Mouse (Mus musculus) hindbrain, embryonic 14.5 days (tissue): Measurements from ENCODE around the gene Arfrp1. TPM values are rescaled to one million over a fixed set of nuclear protein-coding genes. Genes with fewer than 3 reads are reported as not detected.
A peak's percentile ranks its signal among the peaks of the same experiment; 100 is the strongest.

Experiments used
- ATAC-seq: fragments of 200-750 bp; cut with Nextera tagmentation; 2 replicates; pipeline ENCODE4 v1.8.0; 2017; ENCODE audit warnings: moderate number of reproducible peaks, mild to moderate bottlenecking, moderate TSS enrichment, moderate library complexity; ENCODE audit not compliant: low FRiP score
- DNase-seq: peaks from one replicate; pipeline ENCODE4 v3.0.0-alpha.2; 2015; ENCODE audit warnings: low spot score
- H3K27ac ChIP-seq: fragments of 300-500 bp; sonication (generic); 2 replicates; pipeline ENCODE4 v1.5.1; 2014; ENCODE audit warnings: mild to moderate bottlenecking, moderate library complexity
- H3K27me3 ChIP-seq: fragments of 300-500 bp; sonication (generic); 2 replicates; pipeline ENCODE4 v1.6.1; 2014; ENCODE audit warnings: mild to moderate bottlenecking, low read length, mixed read lengths; ENCODE audit not compliant: control insufficient read depth, insufficient read depth
- H3K36me3 ChIP-seq: fragments of 300-500 bp; sonication (generic); replicated peaks from 2 replicates; pipeline ENCODE4 v1.6.1; 2014; ENCODE audit not compliant: control insufficient read depth, insufficient read depth
- H3K4me1 ChIP-seq: fragments of 300-500 bp; sonication (generic); replicated peaks from 2 replicates; pipeline ENCODE4 v1.6.1; 2014; ENCODE audit warnings: antibody characterized with exemption, low read length, mixed read lengths; ENCODE audit not compliant: control insufficient read depth, insufficient read depth
- H3K4me2 ChIP-seq: fragments of 300-500 bp; sonication (generic); replicated peaks from 2 replicates; pipeline ENCODE4 v1.6.1; 2014; ENCODE audit warnings: mild to moderate bottlenecking, moderate library complexity
- H3K4me3 ChIP-seq: fragments of 300-500 bp; sonication (generic); replicated peaks from 2 replicates; pipeline ENCODE4 v1.5.1; 2014; ENCODE audit warnings: mild to moderate bottlenecking, low read length
- H3K9ac ChIP-seq: fragments of 300-500 bp; sonication (generic); 2 replicates; pipeline ENCODE4 v1.6.1; 2014
- H3K9me3 ChIP-seq: fragments of 300-500 bp; sonication (generic); 2 replicates; pipeline ENCODE4 v1.6.1; 2016; ENCODE audit warnings: low read length; ENCODE audit not compliant: control insufficient read depth
- WGBS: fragments of 180-500 bp; shearing (Covaris S2); extraction: QIAGEN DNeasy Blood & Tissue Kit; methylation state at CpG from one replicate; pipeline ENCODE4 v1.1.7; 2014; 5-methylcytosine and 5-hydroxymethylcytosine counted together
- polyA plus RNA-seq: library from polyadenylated mRNA; unstranded; fragments of >200 nt; fragmentation: Nextera tagmentation; extraction: Ambion mirVana; gene quantifications from 2 replicates; pipeline ENCODE4 v1.2.1, GENCODE M21; 2014

Arfrp1 gene
- polyA plus RNA-seq, 1 experiment from 2014 or later, result 63.3 TPM

DNA sequence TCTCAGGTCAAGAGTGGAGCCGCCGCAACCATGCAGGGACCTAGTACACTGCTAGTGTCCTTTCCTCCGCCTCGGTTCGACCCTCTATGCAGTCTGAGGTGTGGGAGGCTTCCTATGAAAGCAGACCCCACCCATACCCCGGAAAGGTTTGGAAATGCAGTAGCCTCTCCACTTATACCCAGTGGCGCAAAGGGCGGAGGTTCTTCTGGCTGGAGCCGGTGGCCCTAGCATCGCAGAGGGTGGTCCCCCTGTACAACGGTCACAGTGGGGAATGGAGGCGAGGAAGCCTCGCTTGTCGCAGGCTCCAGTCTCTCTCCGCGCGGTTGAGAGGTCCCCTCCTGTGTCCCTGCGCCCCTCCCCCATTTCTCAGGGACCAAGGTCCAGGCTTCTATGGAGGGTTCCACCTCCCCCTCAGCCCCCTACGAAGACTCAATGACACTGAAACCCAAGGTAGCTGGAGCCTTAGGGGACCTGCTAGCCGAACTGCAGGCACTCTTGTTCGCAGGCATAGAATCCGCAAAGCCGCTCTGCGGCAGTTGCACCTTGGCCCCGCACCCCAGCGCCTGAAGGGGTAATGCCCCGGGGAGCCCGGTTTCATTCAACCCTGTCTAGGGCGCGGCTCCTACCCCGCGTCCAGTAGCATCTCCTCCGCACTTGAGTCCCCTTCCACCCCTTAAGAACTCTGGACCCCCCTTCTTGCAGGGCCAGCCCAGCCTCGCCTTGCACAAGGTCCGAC, 51.7 kb downstream of the Arfrp1 start:
- WGBS, result under 1% methylated on average over 35 of the region's 35 CpGs
- peak overlapping the region; percentile 93 for H3K27ac ChIP-seq
- H3K27me3 ChIP-seq, result no peaks in the 10 kb centered on the region; the same call in 1 of the 2 replicates
- H3K4me3 ChIP-seq, result peak overlapping the region; percentile 74
- H3K4me2 ChIP-seq, result peak overlapping the region; percentile 91
- H3K9ac ChIP-seq, result peak overlapping the region; percentile 89
- peaks cover 6% of the 10 kb centered on the region for H3K36me3 ChIP-seq
- H3K4me1 ChIP-seq, result peaks cover 18% of the 10 kb centered on the region
- H3K9me3 ChIP-seq, result no peaks in the 10 kb centered on the region
- DNase-seq, result peak; percentile 54
- peak; percentile 65 for ATAC-seq

- H3K9me3 ChIP-seq, result no peaks in the 10 kb centered on the region
- peak overlapping the region; percentile 89 for H3K9ac ChIP-seq
- H3K4me1 ChIP-seq, result peaks cover 18% of the 10 kb centered on the region
- peak overlapping the region; percentile 91 for H3K4me2 ChIP-seq
- DNase-seq, result no peak
- ATAC-seq, result no peak
- WGBS, result 8% methylated on average over 5 of the region's 5 CpGs
- H3K36me3 ChIP-seq, result peaks cover 11% of the 10 kb centered on the region
- H3K27me3 ChIP-seq, result no peaks in the 10 kb centered on the region; the same call in 1 of the 2 replicates
- H3K4me3 ChIP-seq, result peak overlapping the region; percentile 74
- peak overlapping the region; percentile 93 for H3K27ac ChIP-seq
These were observed 52.2 kb downstream of the Arfrp1 start for GRCm38 (mm10) chr2:181313006-181313343.

DNA sequence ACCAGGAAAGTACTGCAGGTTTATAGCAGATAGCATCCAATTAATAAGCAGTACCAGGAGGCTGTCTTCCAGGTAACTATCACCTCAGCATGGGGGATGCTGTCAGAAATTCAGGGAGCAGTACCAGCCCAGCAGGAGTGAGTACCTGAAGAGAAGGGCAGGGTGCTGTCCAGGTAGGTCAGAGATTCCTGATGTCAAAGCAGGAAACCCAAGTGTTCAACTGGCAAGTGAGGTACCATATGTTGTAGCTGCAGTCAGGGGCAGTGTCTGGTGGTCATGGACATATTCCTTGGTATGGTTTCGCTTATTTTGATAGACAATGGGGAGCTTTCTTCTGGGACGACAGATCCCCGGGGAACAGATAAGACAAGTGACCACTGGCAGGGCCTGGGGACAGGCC, 52.8 kb downstream of the Arfrp1 start:
- Histone ChIP-seq H3K4me2 (peak overlapping the region; percentile 91), H3K9me3 (no peaks in the 10 kb centered on the region), H3K9ac (peak overlapping the region; percentile 89), H3K4me1 (peaks cover 18% of the 10 kb centered on the region), H3K4me3 (peak overlapping the region; percentile 74), H3K27me3 (no peaks in the 10 kb centered on the region; the same call in 1 of the 2 replicates), H3K36me3 (peaks cover 16% of the 10 kb centered on the region), H3K27ac (peak overlapping the region; percentile 93)
- 56% methylated on average over 3 of the region's 3 CpGs for WGBS
- DNase-seq, result no peak
- no peak for ATAC-seq

Other genes with a start within 250 kb of the Arfrp1 start
- 54.2 and 55.9 TPM in 2 replicates for gene Kcnq2, start 230.1 kb downstream of the Arfrp1 start, polyA plus RNA-seq
- gene Eef1a2, start 208.4 kb downstream of the Arfrp1 start, polyA plus RNA-seq, result 21.1 and 22.3 TPM in 2 replicates
- 382 and 446 TPM in 2 replicates for gene Ppdpf, start 178.2 kb downstream of the Arfrp1 start, polyA plus RNA-seq
- gene Ptk6, start 162.6 kb downstream of the Arfrp1 start, polyA plus RNA-seq, result not detected in 2 replicates
- 0.29 and 0.48 TPM in 2 replicates for gene Srms, start 152.2 kb downstream of the Arfrp1 start, polyA plus RNA-seq
- gene Fndc11, start 145.4 kb downstream of the Arfrp1 start, polyA plus RNA-seq, result not detected in 2 replicates
- gene Helz2, start 123.4 kb downstream of the Arfrp1 start, polyA plus RNA-seq, result 0.22 and 0.70 TPM in 2 replicates
- 16.7 and 18.0 TPM in 2 replicates for gene Gmeb2, start 77.4 kb downstream of the Arfrp1 start, polyA plus RNA-seq
- gene Stmn3, start 50.9 kb downstream of the Arfrp1 start, polyA plus RNA-seq, result 1,468 and 1,594 TPM in 2 replicates
- gene Rtel1, start 45.7 kb downstream of the Arfrp1 start, polyA plus RNA-seq, result 39.9 and 40.8 TPM in 2 replicates
- 66.7 and 67.6 TPM in 2 replicates for gene Zgpat, start 476 bp downstream of the Arfrp1 start, polyA plus RNA-seq
- 39.7 and 47.4 TPM in 2 replicates for gene Lime1, start 14.7 kb upstream of the Arfrp1 start, polyA plus RNA-seq
- gene Zbtb46, start 94.0 kb upstream of the Arfrp1 start, polyA plus RNA-seq, result 19.2 and 20.2 TPM in 2 replicates
- not detected in 2 replicates for gene Abhd16b, start 127.8 kb upstream of the Arfrp1 start, polyA plus RNA-seq
- 105 and 109 TPM in 2 replicates for gene Tpd52l2, start 131.7 kb upstream of the Arfrp1 start, polyA plus RNA-seq
- 234 and 264 TPM in 2 replicates for gene Dnajc5, start 155.1 kb upstream of the Arfrp1 start, polyA plus RNA-seq
- 57.2 and 60.7 TPM in 2 replicates for gene Uckl1, start 219.5 kb upstream of the Arfrp1 start, polyA plus RNA-seq
- 53.9 and 58.2 TPM in 2 replicates for gene Prpf6, start 226.5 kb upstream of the Arfrp1 start, polyA plus RNA-seq
- 68.3 and 86.2 TPM in 2 replicates for gene Zfp512b, start 227.4 kb upstream of the Arfrp1 start, polyA plus RNA-seq
- 192 and 211 TPM in 2 replicates for gene Samd10, start 233.8 kb upstream of the Arfrp1 start, polyA plus RNA-seq